Comparison of ENCODE assay signal across 13 mouse cellular contexts in genomic region chr13:101753639-101754038, GRCm38 (mm10). TPM values are rescaled to one million over a fixed set of nuclear protein-coding genes. Genes with fewer than 3 reads are reported as not detected.
DNase-seq lines count a peak whose midpoint lies in the region; ATAC-seq and TF ChIP-seq lines count a peak whose summit lies in the region.
"Had no signal": no experiment of that assay in that cellular context is flagged by ENCODE, and none has a peak within 500 bp of the region (broad histone marks: within the 10 kb centered on the region; RNA-seq: fewer than 3 reads in every experiment).

No protein-coding gene starts in this region.

- TF ChIP-seq CTCF in heart, postnatal 0 days (IDR thresholded peaks at IDR 0.05; ENCODE audit: low read depth), result no peak
- no peak for TF ChIP-seq CTCF in MEL (IDR thresholded peaks at IDR 0.05 in 2 of 3, conservative IDR thresholded peaks at IDR 0.05 in 1 of 3; ENCODE audit: control insufficient read depth in 1 of 3, insufficient read depth in 1 of 3, low read depth in 2 of 3, low read length in 3 of 3, poor library complexity in 1 of 3, severe bottlenecking in 1 of 3)

- H3K9me3 ChIP-seq in heart, postnatal 0 days (replicated peaks; ENCODE audit: control insufficient read depth, low read length), result no peaks in the 10 kb centered on the region
- H3K9me3 ChIP-seq in heart, embryonic 11.5 days (replicated peaks; ENCODE audit: control insufficient read depth, low read length), result no peaks in the 10 kb centered on the region
- no peaks in the 10 kb centered on the region for H3K9me3 ChIP-seq in MEL (replicated peaks; ENCODE audit: insufficient read depth, low read length)
- H3K9me3 ChIP-seq: midbrain, embryonic 13.5 days had no signal

- TF ChIP-seq POLR2A in MEL (IDR thresholded peaks at IDR 0.05; ENCODE audit: control insufficient read depth in 1 of 2, insufficient read depth in 1 of 2, low read depth in 1 of 2, low read length in 2 of 2, poor library complexity in 1 of 2), result no peak

- WGBS in heart, postnatal 0 days, result 65% methylated on average over 6 of the region's 6 CpGs
- WGBS in heart, embryonic 11.5 days (ENCODE audit: insufficient replicate concordance), result 64% methylated on average over 6 of the region's 6 CpGs

- H3K79me2 ChIP-seq in MEL (ENCODE audit: control insufficient read depth, insufficient read depth, low read length, poor library complexity), result peaks cover 78% of the 10 kb centered on the region

- H3K36me3 ChIP-seq in heart, postnatal 0 days (replicated peaks; ENCODE audit: control insufficient read depth, insufficient read depth, low read length), result peaks cover 42% of the 10 kb centered on the region
- H3K36me3 ChIP-seq in heart, embryonic 11.5 days (ENCODE audit: control insufficient read depth, insufficient read depth, low read length), result no peaks in the 10 kb centered on the region; the same call in 1 of the 2 replicates
- peaks cover 26 to 38% of the 10 kb centered on the region in 2 experiments for H3K36me3 ChIP-seq in MEL (ENCODE audit: control insufficient read depth in 1 of 2, insufficient read depth in 2 of 2, low read length in 2 of 2)

- DNase-seq in heart, postnatal 0 days (ENCODE audit: low spot score), result no peak
- DNase-seq in MEL (ENCODE audit: low read depth, low spot score), result no peak
- peak; percentile 27 for DNase-seq in kidney, postnatal 14 days
- peak; percentile 87 for DNase-seq in lung, postnatal 25 days (ENCODE audit: low spot score)
- DNase-seq in left cerebral cortex, adult 9 months (ENCODE audit: low spot score in 2 of 2), result no peak
- no peak for DNase-seq in cerebellum, postnatal 14 days
- DNase-seq: adrenal gland, adult 8-10 months; cerebellum, postnatal 36 days; layer of hippocampus, postnatal 36 days had no signal

- H3K9ac ChIP-seq in heart, postnatal 0 days (replicated peaks; ENCODE audit: low read depth, low read length), result no peak overlapping the region
- H3K9ac ChIP-seq in heart, embryonic 11.5 days (ENCODE audit: low read depth, low read length), result no peak overlapping the region
- H3K9ac ChIP-seq in MEL (ENCODE audit: control insufficient read depth, low read depth, low read length, poor library complexity, severe bottlenecking), result no peak overlapping the region
- H3K9ac ChIP-seq: midbrain, embryonic 13.5 days had no signal

- no peak overlapping the region for H3K4me3 ChIP-seq in heart, postnatal 0 days (ENCODE audit: low read depth, low read length)
- no peak overlapping the region for H3K4me3 ChIP-seq in heart, embryonic 11.5 days (ENCODE audit: low read depth, low read length)
- no peak overlapping the region for H3K4me3 ChIP-seq in MEL (ENCODE audit: control insufficient read depth in 1 of 2, insufficient read depth in 1 of 2, low read depth in 2 of 2, low read length in 2 of 2)
- H3K4me3 ChIP-seq: midbrain, embryonic 13.5 days had no signal

- H3K27me3 ChIP-seq in heart, postnatal 0 days (ENCODE audit: control insufficient read depth, insufficient read depth, low read length), result no peaks in the 10 kb centered on the region
- no peaks in the 10 kb centered on the region for H3K27me3 ChIP-seq in heart, embryonic 11.5 days (ENCODE audit: control insufficient read depth, insufficient read depth, low read length)
- no peaks in the 10 kb centered on the region for H3K27me3 ChIP-seq in MEL (ENCODE audit: control insufficient read depth in 1 of 2, insufficient read depth in 2 of 2, low read length in 2 of 2)
- H3K27me3 ChIP-seq: CH12.LX; midbrain, embryonic 13.5 days had no signal

- peak overlapping the region; percentile 34; the same call in 1 of the 2 replicates for H3K27ac ChIP-seq in heart, postnatal 0 days (ENCODE audit: low read depth)
- no peak overlapping the region for H3K27ac ChIP-seq in heart, embryonic 11.5 days (ENCODE audit: low read depth, low read length)
- no peak overlapping the region for H3K27ac ChIP-seq in MEL (ENCODE audit: control insufficient read depth, low read depth, low read length)
- H3K27ac ChIP-seq: midbrain, embryonic 13.5 days had no signal

- peak; percentile 62 for ATAC-seq in heart, postnatal 0 days (ENCODE audit: insufficient read depth, low read depth)
- no peak for ATAC-seq in heart, embryonic 11.5 days (replicated peaks; ENCODE audit: insufficient number of reproducible peaks, low FRiP score, low TSS enrichment)
- no peak for ATAC-seq in activated CD4-positive, CD25-positive, alpha-beta regulatory T cell, adult 4 months
- ATAC-seq: midbrain, embryonic 13.5 days had no signal

- H3K4me2 ChIP-seq in heart, postnatal 0 days (ENCODE audit: low read depth, low read length), result no peak overlapping the region
- H3K4me2 ChIP-seq in heart, embryonic 11.5 days, result no peak overlapping the region
- H3K4me2 ChIP-seq: midbrain, embryonic 13.5 days had no signal

- no peak for TF ChIP-seq RAD21 in MEL (IDR thresholded peaks at IDR 0.05; ENCODE audit: low read depth, low read length)

- peaks cover 30% of the 10 kb centered on the region for H3K4me1 ChIP-seq in heart, postnatal 0 days (ENCODE audit: control insufficient read depth, insufficient read depth)
- H3K4me1 ChIP-seq in heart, embryonic 11.5 days (ENCODE audit: control insufficient read depth, insufficient read depth, low read length), result peaks cover 30% of the 10 kb centered on the region
- peaks cover 12 to 13% of the 10 kb centered on the region in 2 experiments for H3K4me1 ChIP-seq in MEL (ENCODE audit: control insufficient read depth in 1 of 2, insufficient read depth in 2 of 2, low read length in 2 of 2)

- TF ChIP-seq EP300 in heart, postnatal 0 days (IDR thresholded peaks at IDR 0.05; ENCODE audit: low read depth), result no peak
- TF ChIP-seq EP300 in MEL (IDR thresholded peaks at IDR 0.05; ENCODE audit: low read depth in 1 of 2, low read length in 2 of 2), result no peak

TF ChIP-seq in MEL, 35 proteins besides CTCF, POLR2A, EP300 and RAD21:
- TF ChIP-seq TBP (IDR thresholded peaks at IDR 0.05; ENCODE audit: low read depth, low read length), result no peak
- TF ChIP-seq TAL1 (IDR thresholded peaks at IDR 0.05; ENCODE audit: low read length), result 0 out of 2 replicates have a peak, but pooled peaks have one; percentile 2

RNA-seq across cellular contexts. Expression of gene Pik3r1, which starts 14.4 kb away (rescaled TPM):
- total RNA-seq in heart, postnatal 0 days (2014; rRNA removed; ENCODE audit: low replicate concordance), result 31.6 and 33.8 TPM in 2 replicates
- 13.6 and 16.3 TPM in 2 replicates for polyA plus RNA-seq in heart, postnatal 0 days (2015; fragmentation: Nextera tagmentation; extraction: Ambion mirVana)
- 11.5 and 16.6 TPM in 2 replicates for polyA plus RNA-seq in heart, embryonic 11.5 days (2014; fragmentation: Nextera tagmentation; extraction: Ambion mirVana)
- 41.4 TPM in 2 replicates for total RNA-seq in MEL (2012; rRNA removed)
- 100 to 1,000 TPM in 1 of 2 experiments, 10 to 100 TPM in 1; 23.8 to 116 TPM for polyA plus RNA-seq in MEL (2012; ENCODE audit: insufficient read depth in 1 of 2, insufficient read length in 2 of 2, low read depth in 1 of 2, low replicate concordance in 2 of 2, missing spikeins in 1 of 2)
- polyA plus RNA-seq in activated CD4-positive, CD25-positive, alpha-beta regulatory T cell, adult 4 months (2017; shearing (Covaris generic)), result 10 to 100 TPM; 62.7 to 97.2 TPM

Comparison
In these comparisons a context has a peak if more than half of its experiments do, and no peak if none do; other contexts are left out.
1. DNase-seq: peak in kidney, postnatal 14 days (single experiment) and lung, postnatal 25 days (single experiment); none in heart, postnatal 0 days (single experiment), MEL (single experiment), left cerebral cortex, adult 9 months (0 of 2) and cerebellum, postnatal 14 days (0 of 2).